ENCODE assay signal across 14 mouse cellular contexts in genomic region chr3:125049654-125050053, GRCm38 (mm10).
"Had no signal": no experiment of that assay in that cellular context is flagged by ENCODE, and none has a peak within 500 bp of the region (broad histone marks: within the 10 kb centered on the region; RNA-seq: fewer than 3 reads in every experiment).

No protein-coding gene starts in this region.

- H3K9me3 ChIP-seq: liver, embryonic 15.5 days; midbrain, embryonic 12.5 days had no signal

- H3K4me1 ChIP-seq: liver, embryonic 15.5 days; midbrain, embryonic 12.5 days had no signal

- ATAC-seq: intestine, embryonic 16.5 days had no signal

- H3K4me3 ChIP-seq: left cerebral cortex, adult 2 months; liver, embryonic 15.5 days; midbrain, embryonic 12.5 days had no signal

- H3K9ac ChIP-seq: liver, embryonic 15.5 days; midbrain, embryonic 12.5 days had no signal

- DNase-seq: kidney, adult 18-20 months; kidney, postnatal 14 days; kidney, postnatal 4 days; layer of hippocampus, postnatal 36 days; lung, adult 18-20 months; lung, postnatal 14 days; thymus, adult 18-20 months; thymus, postnatal 36 days had no signal

- H3K27ac ChIP-seq: left cerebral cortex, adult 2 months; liver, embryonic 15.5 days; macrophage; midbrain, embryonic 12.5 days had no signal

- H3K4me2 ChIP-seq: liver, embryonic 11.5 days; liver, embryonic 15.5 days; midbrain, embryonic 12.5 days had no signal

- H3K36me3 ChIP-seq: liver, embryonic 15.5 days; midbrain, embryonic 12.5 days had no signal

- H3K27me3 ChIP-seq: liver, embryonic 15.5 days; midbrain, embryonic 12.5 days had no signal
